Mouse (Mus musculus) heart, adult 2 months (tissue): ENCODE data around the gene Krt36.

Source experiments
- CTCF ChIP-seq: fragments of 200-600 bp; IDR thresholded peaks from 2 replicates; pipeline ENCODE4 v1.8.1; 2022; ENCODE audit warnings: antibody characterized with exemption, mild to moderate bottlenecking, moderate library complexity
- POLR2A ChIP-seq: fragments of 200-500 bp; IDR thresholded peaks from 2 replicates; pipeline ENCODE4 v1.6.1; 2011; ENCODE audit warnings: mild to moderate bottlenecking, low read depth, low read length, control low read depth; ENCODE audit not compliant: insufficient read depth

- TF ChIP-seq CTCF = no peak
- no peak for TF ChIP-seq POLR2A
Observed at GRCm38 (mm10) chr11:100105576-100106122, at the start of gene Krt36.
